Mouse (Mus musculus): Measurements from ENCODE around the gene Pard3. TPM values are rescaled to one million over a fixed set of nuclear protein-coding genes. Genes with fewer than 3 reads are reported as not detected.

The Pard3 gene
- polyA plus RNA-seq, 1 experiment from 2014 or later, result 21.0 TPM

DNA sequence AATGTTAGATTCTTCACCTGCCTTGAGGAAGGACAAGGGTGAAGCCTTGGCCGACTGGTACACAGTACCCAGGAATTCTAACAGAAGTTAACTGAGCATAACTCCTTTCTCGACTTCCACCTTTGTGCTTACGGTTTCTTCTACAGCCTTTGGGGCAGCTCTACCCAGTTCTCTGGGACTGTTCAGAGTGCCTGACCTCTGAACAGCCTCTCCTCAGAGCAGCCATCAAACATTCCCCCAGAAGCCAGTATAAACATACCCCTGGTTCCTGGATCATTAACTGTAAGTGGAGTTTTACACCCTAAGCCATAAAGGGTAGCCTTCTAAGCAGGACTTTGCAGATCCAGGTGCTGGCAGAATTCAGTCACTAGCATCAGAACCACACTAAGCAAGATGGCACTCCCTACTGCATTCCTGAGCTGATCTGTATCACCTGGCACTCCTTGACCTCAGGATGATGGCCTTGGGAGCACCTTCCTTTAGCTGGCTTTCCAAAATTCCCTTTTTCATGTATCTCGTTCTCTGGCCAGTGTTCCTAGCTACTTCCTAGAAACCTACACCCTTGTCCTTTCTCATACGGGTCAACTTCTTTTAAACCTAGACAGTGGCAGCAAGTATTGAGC is 374.0 kb downstream of the Pard3 start:
- Histone ChIP-seq H3K9ac (ENCODE audit: low read length) (no peak overlapping the region), H3K4me2 (ENCODE audit: low read depth, low read length) (no peak overlapping the region), H3K27me3 (ENCODE audit: control insufficient read depth, insufficient read depth, low read length) (no peaks in the 10 kb centered on the region), H3K4me1 (ENCODE audit: control insufficient read depth, insufficient read depth, low read length) (peaks cover 28% of the 10 kb centered on the region), H3K27ac (ENCODE audit: low read length) (no peak overlapping the region), H3K4me3 (replicated peaks; ENCODE audit: low read length) (no peak overlapping the region), H3K36me3 (ENCODE audit: control insufficient read depth, insufficient read depth, low read length) (no peaks in the 10 kb centered on the region), H3K9me3 (replicated peaks; ENCODE audit: control insufficient read depth, low read length) (no peaks in the 10 kb centered on the region)
- WGBS, result 68% methylated on average over 5 of the region's 5 CpGs
- ATAC-seq (ENCODE audit: insufficient read depth, low FRiP score), result no peak

DNA sequence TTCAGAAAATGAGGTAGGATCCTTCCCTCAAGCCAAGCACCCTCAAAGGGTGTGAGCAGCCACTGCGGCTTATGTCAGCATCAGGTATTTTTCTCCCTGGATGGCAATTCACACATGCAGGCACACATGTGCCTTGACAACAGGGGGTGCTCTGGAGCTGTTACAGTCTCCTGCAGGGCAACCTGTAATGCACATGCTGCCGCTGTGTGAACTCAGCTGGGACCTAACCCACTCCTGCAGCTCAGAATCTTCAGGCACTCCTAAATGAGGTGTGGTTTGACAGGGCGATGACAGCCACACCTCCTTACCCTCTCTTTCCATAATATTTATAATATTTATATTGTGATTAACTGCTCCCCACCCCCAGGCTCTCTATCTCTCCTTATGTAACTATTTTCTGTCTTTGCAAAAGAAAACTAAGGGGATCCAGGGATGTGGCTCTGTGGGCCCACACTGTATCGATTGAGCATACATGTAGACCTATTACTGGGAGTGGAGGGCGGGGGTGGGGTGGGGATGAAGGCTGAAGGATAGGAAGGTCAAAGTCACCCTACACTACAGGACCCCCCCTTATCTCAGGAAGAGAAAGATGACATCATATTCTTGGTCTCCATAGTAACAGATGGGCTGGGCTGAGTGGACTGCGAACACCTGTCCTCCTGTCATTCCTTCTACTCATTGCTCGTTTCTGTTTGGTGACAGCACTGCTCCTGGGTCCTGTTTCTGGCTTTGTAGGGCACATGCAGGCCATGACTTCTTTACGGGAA is 375.1 kb downstream of the Pard3 start:
- peak overlapping the region; percentile 88 for H3K27ac ChIP-seq (ENCODE audit: low read length)
- H3K27me3 ChIP-seq (ENCODE audit: control insufficient read depth, insufficient read depth, low read length), result no peaks in the 10 kb centered on the region
- ATAC-seq (ENCODE audit: insufficient read depth, low FRiP score), result no peak
- H3K9ac ChIP-seq (ENCODE audit: low read length), result no peak overlapping the region
- no peaks in the 10 kb centered on the region for H3K9me3 ChIP-seq (replicated peaks; ENCODE audit: control insufficient read depth, low read length)
- H3K4me2 ChIP-seq (ENCODE audit: low read depth, low read length), result no peak overlapping the region
- WGBS, result 54% methylated on average over 8 of the region's 8 CpGs
- no peaks in the 10 kb centered on the region for H3K36me3 ChIP-seq (ENCODE audit: control insufficient read depth, insufficient read depth, low read length)
- peaks cover 28% of the 10 kb centered on the region for H3K4me1 ChIP-seq (ENCODE audit: control insufficient read depth, insufficient read depth, low read length)
- no peak overlapping the region for H3K4me3 ChIP-seq (replicated peaks; ENCODE audit: low read length)

DNA sequence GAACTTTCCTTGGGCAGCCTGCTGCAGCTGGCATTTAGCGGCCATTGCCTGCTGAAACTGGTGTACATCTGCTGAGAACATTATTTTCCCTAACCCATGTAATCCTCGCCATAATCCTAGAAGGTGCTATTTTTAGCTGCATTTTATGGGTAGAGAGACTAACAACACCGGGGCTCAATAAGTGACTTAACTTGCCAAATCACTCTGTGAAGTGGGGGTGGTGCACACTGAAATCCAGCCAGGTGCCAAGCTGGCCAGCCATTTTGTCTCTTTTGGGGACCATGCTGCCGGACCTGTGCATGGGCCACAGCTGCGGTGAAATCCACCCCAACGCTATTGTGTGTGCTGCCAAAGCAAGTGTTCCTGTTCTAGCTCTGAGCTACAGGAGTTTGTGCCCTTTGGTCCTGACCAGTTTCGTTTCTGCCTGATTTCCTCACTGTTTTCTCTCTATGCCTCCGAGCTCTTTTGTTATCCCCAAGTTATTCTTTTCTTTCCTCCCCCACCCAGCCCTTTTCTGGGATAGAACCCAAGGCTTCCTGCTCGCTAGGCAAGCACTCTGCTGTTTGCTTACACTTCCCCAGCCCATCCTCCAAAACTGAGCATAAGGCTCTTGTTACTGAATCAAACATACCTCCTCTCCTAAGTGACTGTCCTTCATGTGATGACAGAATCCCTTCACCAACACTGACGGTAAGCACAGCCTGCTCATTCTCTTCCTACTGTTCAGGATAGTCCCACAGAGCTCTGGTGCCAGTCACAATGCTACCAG is 375.9 kb downstream of the Pard3 start:
- H3K9me3 ChIP-seq (replicated peaks; ENCODE audit: control insufficient read depth, low read length), result no peaks in the 10 kb centered on the region
- WGBS, result 45% methylated on average over 10 of the region's 10 CpGs
- peak overlapping the region; percentile 88 for H3K27ac ChIP-seq (ENCODE audit: low read length)
- no peak for ATAC-seq (ENCODE audit: insufficient read depth, low FRiP score)
- H3K4me2 ChIP-seq (ENCODE audit: low read depth, low read length), result peak overlapping the region; percentile 42
- peak overlapping the region; percentile 33 for H3K4me3 ChIP-seq (replicated peaks; ENCODE audit: low read length)
- peaks cover 28% of the 10 kb centered on the region for H3K4me1 ChIP-seq (ENCODE audit: control insufficient read depth, insufficient read depth, low read length)
- peak overlapping the region; percentile 55; the same call in 1 of the 2 replicates for H3K9ac ChIP-seq (ENCODE audit: low read length)
- no peaks in the 10 kb centered on the region for H3K27me3 ChIP-seq (ENCODE audit: control insufficient read depth, insufficient read depth, low read length)
- H3K36me3 ChIP-seq (ENCODE audit: control insufficient read depth, insufficient read depth, low read length), result no peaks in the 10 kb centered on the region

DNA sequence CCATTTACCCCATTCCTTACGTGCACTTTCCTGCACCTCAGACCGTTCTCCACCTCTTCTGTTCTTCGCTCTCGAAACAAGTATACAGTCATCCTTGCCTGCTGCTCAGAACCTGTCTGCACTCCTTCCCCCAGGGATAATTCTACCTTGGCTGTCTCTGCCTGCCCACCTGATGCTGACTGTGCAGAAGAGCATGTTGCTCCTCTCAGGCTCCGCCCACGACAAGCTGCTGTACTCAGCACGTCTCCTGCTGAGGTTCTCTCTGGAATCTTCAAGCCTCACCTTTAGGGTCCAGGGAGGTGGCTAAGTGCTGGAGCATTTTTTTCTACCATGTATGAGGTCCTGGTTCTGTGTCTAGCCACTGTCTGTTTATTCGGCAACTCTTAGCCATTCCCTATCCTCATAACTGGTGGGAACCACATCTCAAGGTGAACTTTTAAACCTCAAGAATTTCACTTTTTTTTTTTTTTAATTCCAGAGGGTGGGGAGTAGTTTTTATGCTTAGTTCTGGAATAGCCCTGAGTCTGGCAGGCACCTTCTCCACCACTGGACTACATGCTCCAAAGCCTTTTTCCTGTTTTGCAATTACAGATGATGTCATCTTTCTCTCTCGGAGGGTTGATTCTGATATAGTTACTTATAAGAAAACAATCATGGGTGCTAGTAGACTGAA is 376.6 kb downstream of the Pard3 start:
- H3K36me3 ChIP-seq (ENCODE audit: control insufficient read depth, insufficient read depth, low read length), result no peaks in the 10 kb centered on the region
- peaks cover 28% of the 10 kb centered on the region for H3K4me1 ChIP-seq (ENCODE audit: control insufficient read depth, insufficient read depth, low read length)
- peak overlapping the region; percentile 88 for H3K27ac ChIP-seq (ENCODE audit: low read length)
- 55% methylated on average over 9 of the region's 9 CpGs for WGBS
- peak overlapping the region; percentile 33 for H3K4me3 ChIP-seq (replicated peaks; ENCODE audit: low read length)
- H3K9me3 ChIP-seq (replicated peaks; ENCODE audit: control insufficient read depth, low read length), result no peaks in the 10 kb centered on the region
- H3K4me2 ChIP-seq (ENCODE audit: low read depth, low read length), result peak overlapping the region; percentile 42
- H3K27me3 ChIP-seq (ENCODE audit: control insufficient read depth, insufficient read depth, low read length), result no peaks in the 10 kb centered on the region
- ATAC-seq (ENCODE audit: insufficient read depth, low FRiP score), result peak; percentile 34; the same call in 1 of the 2 replicates
- H3K9ac ChIP-seq (ENCODE audit: low read length), result peak overlapping the region; percentile 48; the same call in 1 of the 2 replicates

DNA sequence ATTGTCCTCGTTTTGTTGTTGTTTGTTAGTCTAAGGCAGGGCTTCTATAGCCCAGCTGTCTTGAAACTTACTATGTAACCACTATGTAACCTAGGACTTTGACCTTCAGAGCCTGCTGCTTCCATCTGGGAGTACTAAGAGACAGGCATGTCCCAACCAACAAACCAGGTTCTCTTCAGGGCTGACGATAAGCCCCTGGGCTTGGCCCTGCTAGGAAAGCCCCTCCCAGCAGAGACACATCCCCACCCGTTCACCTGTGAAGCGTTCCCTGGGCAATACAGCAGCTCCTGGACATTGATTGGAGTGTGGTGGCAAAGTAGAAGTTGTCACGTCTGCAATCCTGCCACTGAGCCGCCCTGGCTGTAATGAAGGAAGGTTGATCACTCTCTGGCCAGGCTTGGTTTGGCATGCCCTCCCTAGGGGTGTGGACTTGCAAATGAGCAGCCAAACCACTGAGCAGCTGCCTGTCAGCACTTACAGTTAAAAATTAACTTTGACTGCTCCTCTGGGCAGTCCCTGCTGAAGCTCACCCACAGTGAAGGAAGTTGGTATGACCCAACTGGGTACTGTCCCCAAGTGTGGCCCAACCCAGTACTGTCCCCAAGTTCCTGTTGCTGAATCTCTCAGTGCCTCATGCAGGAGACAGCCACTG is 377.3 kb downstream of the Pard3 start:
- peak overlapping the region; percentile 42 for H3K4me2 ChIP-seq (ENCODE audit: low read depth, low read length)
- peak overlapping the region; percentile 88 for H3K27ac ChIP-seq (ENCODE audit: low read length)
- peaks cover 28% of the 10 kb centered on the region for H3K4me1 ChIP-seq (ENCODE audit: control insufficient read depth, insufficient read depth, low read length)
- H3K36me3 ChIP-seq (ENCODE audit: control insufficient read depth, insufficient read depth, low read length), result no peaks in the 10 kb centered on the region
- H3K27me3 ChIP-seq (ENCODE audit: control insufficient read depth, insufficient read depth, low read length), result no peaks in the 10 kb centered on the region
- WGBS, result 51% methylated on average over 6 of the region's 6 CpGs
- peak overlapping the region; percentile 33 for H3K4me3 ChIP-seq (replicated peaks; ENCODE audit: low read length)
- ATAC-seq (ENCODE audit: insufficient read depth, low FRiP score), result peak; percentile 93
- no peaks in the 10 kb centered on the region for H3K9me3 ChIP-seq (replicated peaks; ENCODE audit: control insufficient read depth, low read length)
- peak overlapping the region; percentile 48; the same call in 1 of the 2 replicates for H3K9ac ChIP-seq (ENCODE audit: low read length)

DNA sequence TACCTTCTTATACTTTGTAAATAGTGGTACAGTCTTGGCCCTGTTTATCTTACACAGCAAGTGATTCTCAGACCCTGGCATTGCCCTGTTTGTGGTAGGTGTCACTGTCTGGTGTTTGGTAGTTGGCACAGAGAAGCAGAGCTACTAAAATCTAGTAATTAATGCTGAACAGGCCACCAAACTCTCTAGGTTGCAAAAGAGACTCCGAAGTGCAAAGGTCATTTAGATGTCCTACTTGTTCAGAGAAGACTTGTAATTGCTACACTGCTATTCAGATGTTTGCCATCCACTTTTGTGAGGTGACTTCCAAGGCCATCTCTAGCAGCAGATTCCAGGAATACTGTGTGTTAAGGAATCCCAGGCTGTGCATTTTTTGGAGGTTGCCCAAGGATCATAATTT is 383.7 kb downstream of the Pard3 start:
- no peaks in the 10 kb centered on the region for H3K36me3 ChIP-seq (ENCODE audit: control insufficient read depth, insufficient read depth, low read length)
- 100% methylated on average over 1 of the region's 1 CpGs for WGBS
- no peaks in the 10 kb centered on the region for H3K27me3 ChIP-seq (ENCODE audit: control insufficient read depth, insufficient read depth, low read length)
- H3K27ac ChIP-seq (ENCODE audit: low read length), result no peak overlapping the region
- H3K4me1 ChIP-seq (ENCODE audit: control insufficient read depth, insufficient read depth, low read length), result no peaks in the 10 kb centered on the region
- no peak overlapping the region for H3K4me2 ChIP-seq (ENCODE audit: low read depth, low read length)
- H3K4me3 ChIP-seq (replicated peaks; ENCODE audit: low read length), result no peak overlapping the region
- H3K9me3 ChIP-seq (replicated peaks; ENCODE audit: control insufficient read depth, low read length), result no peaks in the 10 kb centered on the region
- no peak for ATAC-seq (ENCODE audit: insufficient read depth, low FRiP score)
- no peak overlapping the region for H3K9ac ChIP-seq (ENCODE audit: low read length)

DNA sequence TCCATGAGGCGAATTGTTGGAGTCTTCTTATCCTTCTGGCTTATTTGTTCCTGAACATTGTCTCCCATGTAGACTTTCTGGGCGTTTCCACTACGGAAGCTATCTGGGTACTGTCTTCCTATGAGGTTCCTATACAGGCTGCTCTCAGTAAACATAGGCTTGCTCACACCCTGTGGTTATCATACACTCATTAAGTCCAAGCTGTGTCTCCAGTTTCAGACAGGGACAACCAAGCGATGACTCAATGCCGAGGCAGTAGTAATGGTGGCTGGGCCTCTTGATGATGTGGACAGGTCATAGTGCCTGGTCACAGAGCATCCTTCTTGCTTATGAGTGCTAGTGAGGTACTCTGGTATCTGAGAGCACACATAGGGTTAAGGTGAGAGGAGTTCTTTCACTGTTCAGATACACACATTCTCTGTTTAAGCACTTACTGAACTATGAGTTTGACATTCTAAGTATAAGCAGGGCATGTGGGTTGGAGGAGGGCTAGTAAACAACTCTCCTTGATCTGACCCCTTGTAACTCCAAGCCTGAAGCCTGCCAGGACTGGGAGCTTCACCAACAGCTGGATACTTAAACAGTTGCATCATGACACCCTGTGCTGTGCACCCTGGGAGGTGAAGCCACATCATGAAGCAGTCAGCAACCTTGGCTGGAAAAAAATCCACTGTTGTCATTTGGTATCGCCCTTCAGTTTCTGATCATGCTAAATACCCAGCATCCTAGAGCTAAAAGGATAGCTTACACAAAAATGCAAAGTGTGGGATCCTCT is 385.6 kb downstream of the Pard3 start:
- no peak overlapping the region for H3K4me2 ChIP-seq (ENCODE audit: low read depth, low read length)
- no peak overlapping the region for H3K9ac ChIP-seq (ENCODE audit: low read length)
- no peaks in the 10 kb centered on the region for H3K9me3 ChIP-seq (replicated peaks; ENCODE audit: control insufficient read depth, low read length)
- H3K4me3 ChIP-seq (replicated peaks; ENCODE audit: low read length), result no peak overlapping the region
- H3K36me3 ChIP-seq (ENCODE audit: control insufficient read depth, insufficient read depth, low read length), result no peaks in the 10 kb centered on the region
- no peaks in the 10 kb centered on the region for H3K27me3 ChIP-seq (ENCODE audit: control insufficient read depth, insufficient read depth, low read length)
- no peak overlapping the region for H3K27ac ChIP-seq (ENCODE audit: low read length)
- H3K4me1 ChIP-seq (ENCODE audit: control insufficient read depth, insufficient read depth, low read length), result no peaks in the 10 kb centered on the region
- 90% methylated on average over 6 of the region's 6 CpGs for WGBS
- ATAC-seq (ENCODE audit: insufficient read depth, low FRiP score), result no peak
